Mouse (Mus musculus) midbrain, embryonic 10.5 days (tissue): Measurements from ENCODE around the gene Chn2. TPM values are rescaled to one million over a fixed set of nuclear protein-coding genes. Genes with fewer than 3 reads are reported as not detected.

Experiments used
- DNase-seq: peaks from one replicate; pipeline ENCODE4 v3.0.0-alpha.2; 2017; ENCODE audit warnings: low spot score
- H3K27ac ChIP-seq: fragments of 300-500 bp; sonication (generic); replicated peaks from 2 replicates; pipeline ENCODE4 v1.5.1; 2016; ENCODE audit warnings: mild to moderate bottlenecking
- H3K27me3 ChIP-seq: fragments of 300-500 bp; sonication (generic); 2 replicates; pipeline ENCODE4 v1.6.1; 2016; ENCODE audit warnings: low read depth, mild to moderate bottlenecking; ENCODE audit not compliant: poor library complexity, severe bottlenecking
- H3K36me3 ChIP-seq: fragments of 300-500 bp; sonication (generic); 2 replicates; pipeline ENCODE4 v1.6.1; 2016; ENCODE audit warnings: mild to moderate bottlenecking, moderate library complexity
- H3K4me1 ChIP-seq: fragments of 300-500 bp; sonication (generic); 2 replicates; pipeline ENCODE4 v1.6.1; 2016
- H3K4me3 ChIP-seq: fragments of 300-500 bp; sonication (generic); 2 replicates; pipeline ENCODE4 v1.5.1; 2016; ENCODE audit warnings: mild to moderate bottlenecking, moderate library complexity
- H3K9me3 ChIP-seq: fragments of 300-500 bp; sonication (generic); replicated peaks from 2 replicates; pipeline ENCODE4 v1.6.1; 2016; ENCODE audit warnings: mild to moderate bottlenecking
- WGBS: fragments of 180-500 bp; shearing (Covaris S2); methylation state at CpG from one replicate; pipeline ENCODE4 v1.1.7; 2016; 5-methylcytosine and 5-hydroxymethylcytosine counted together
- polyA plus RNA-seq: library from polyadenylated mRNA; unstranded; fragments of >200 nt; fragmentation: Nextera tagmentation; extraction: Ambion mirVana; gene quantifications from 2 replicates; pipeline ENCODE4 v1.2.1, GENCODE M21; 2016

The Chn2 gene
- polyA plus RNA-seq, 1 experiment from 2014 or later: 17.3 TPM

- Histone ChIP-seq H3K36me3 (no peaks in the 10 kb centered on the region), H3K4me3 (no peak overlapping the region), H3K27ac (no peak overlapping the region), H3K4me1 (peaks cover 46% of the 10 kb centered on the region), H3K27me3 (peaks cover 12% of the 10 kb centered on the region), H3K9me3 (no peaks in the 10 kb centered on the region)
- 74% methylated on average over 6 of the region's 6 CpGs for WGBS
- no peak for DNase-seq
Observed at GRCm38 (mm10) chr6:54254759-54255158, 215.4 kb downstream of the Chn2 start.

GRCm38 (mm10) chr6:54255321-54255720 is 216.0 kb downstream of the Chn2 start:
- H3K27ac ChIP-seq: no peak overlapping the region
- DNase-seq: no peak
- H3K9me3 ChIP-seq: no peaks in the 10 kb centered on the region
- H3K27me3 ChIP-seq: peaks cover 12% of the 10 kb centered on the region
- H3K4me3 ChIP-seq: no peak overlapping the region
- peaks cover 46% of the 10 kb centered on the region for H3K4me1 ChIP-seq
- WGBS: 62% methylated on average over 11 of the region's 11 CpGs
- no peaks in the 10 kb centered on the region for H3K36me3 ChIP-seq

- Histone ChIP-seq H3K27ac (0 out of 2 replicates have a peak overlapping the region, but pooled peaks have one; percentile 10), H3K27me3 (peaks cover 12% of the 10 kb centered on the region), H3K4me3 (no peak overlapping the region), H3K9me3 (no peaks in the 10 kb centered on the region), H3K4me1 (peaks cover 44% of the 10 kb centered on the region), H3K36me3 (no peaks in the 10 kb centered on the region)
- no peak for DNase-seq
- 77% methylated on average over 10 of the region's 10 CpGs for WGBS
Observed at GRCm38 (mm10) chr6:54256397-54256796, 217.0 kb downstream of the Chn2 start.

- no peak overlapping the region for H3K27ac ChIP-seq
- H3K9me3 ChIP-seq: no peaks in the 10 kb centered on the region
- H3K27me3 ChIP-seq: peaks cover 9% of the 10 kb centered on the region
- no peaks in the 10 kb centered on the region for H3K36me3 ChIP-seq
- WGBS: 85% methylated on average over 3 of the region's 3 CpGs
- no peak overlapping the region for H3K4me3 ChIP-seq
- peaks cover 36% of the 10 kb centered on the region for H3K4me1 ChIP-seq
- no peak for DNase-seq
Observed at GRCm38 (mm10) chr6:54257552-54257951, 218.2 kb downstream of the Chn2 start.

- H3K9me3 ChIP-seq: no peaks in the 10 kb centered on the region
- no peaks in the 10 kb centered on the region for H3K36me3 ChIP-seq
- H3K4me3 ChIP-seq: no peak overlapping the region
- H3K27me3 ChIP-seq: peaks cover 5% of the 10 kb centered on the region; the same call in 1 of the 2 replicates
- no peak for DNase-seq
- H3K27ac ChIP-seq: no peak overlapping the region
- peaks cover 35% of the 10 kb centered on the region for H3K4me1 ChIP-seq
- 84% methylated on average over 5 of the region's 5 CpGs for WGBS
Observed at GRCm38 (mm10) chr6:54258462-54258861, 219.1 kb downstream of the Chn2 start.

GRCm38 (mm10) chr6:54262732-54263131 is 223.4 kb downstream of the Chn2 start:
- Histone ChIP-seq H3K9me3 (no peaks in the 10 kb centered on the region), H3K4me1 (no peaks in the 10 kb centered on the region), H3K36me3 (no peaks in the 10 kb centered on the region), H3K27me3 (no peaks in the 10 kb centered on the region; the same call in 1 of the 2 replicates), H3K27ac (no peak overlapping the region), H3K4me3 (no peak overlapping the region)
- no peak for DNase-seq
- 66% methylated on average over 2 of the region's 2 CpGs for WGBS

- Histone ChIP-seq H3K27ac (no peak overlapping the region), H3K27me3 (no peaks in the 10 kb centered on the region; the same call in 1 of the 2 replicates), H3K4me3 (no peak overlapping the region), H3K4me1 (no peaks in the 10 kb centered on the region), H3K9me3 (no peaks in the 10 kb centered on the region), H3K36me3 (no peaks in the 10 kb centered on the region)
- no peak for DNase-seq
- WGBS: 93% methylated on average over 2 of the region's 2 CpGs
Observed at GRCm38 (mm10) chr6:54263890-54264289, 224.5 kb downstream of the Chn2 start.

- H3K4me1 ChIP-seq: peaks cover under 1% of the 10 kb centered on the region; the same call in 1 of the 2 replicates
- H3K27me3 ChIP-seq: peaks cover under 1% of the 10 kb centered on the region; the same call in 1 of the 2 replicates
- 93% methylated on average over 7 of the region's 7 CpGs for WGBS
- H3K9me3 ChIP-seq: no peaks in the 10 kb centered on the region
- no peak overlapping the region for H3K27ac ChIP-seq
- no peaks in the 10 kb centered on the region for H3K36me3 ChIP-seq
- DNase-seq: no peak
- no peak overlapping the region for H3K4me3 ChIP-seq
Observed at GRCm38 (mm10) chr6:54264537-54264936, 225.2 kb downstream of the Chn2 start.

- Histone ChIP-seq H3K9me3 (no peaks in the 10 kb centered on the region), H3K27me3 (peaks cover 8% of the 10 kb centered on the region; the same call in 1 of the 2 replicates), H3K36me3 (no peaks in the 10 kb centered on the region), H3K4me1 (peaks cover 6% of the 10 kb centered on the region; the same call in 1 of the 2 replicates), H3K27ac (no peak overlapping the region), H3K4me3 (no peak overlapping the region)
- DNase-seq: no peak
- 88% methylated on average over 6 of the region's 6 CpGs for WGBS
Observed at GRCm38 (mm10) chr6:54265384-54265783, 226.0 kb downstream of the Chn2 start.

GRCm38 (mm10) chr6:54272556-54273378 is 233.4 kb downstream of the Chn2 start:
- 65% methylated on average over 14 of the region's 14 CpGs for WGBS
- Histone ChIP-seq H3K27ac (peak overlapping the region; percentile 85), H3K27me3 (peaks cover 29% of the 10 kb centered on the region; the same call in 1 of the 2 replicates), H3K9me3 (0 out of 2 replicates have a peak, but pooled peaks cover 3% of the 10 kb centered on the region), H3K4me3 (peak overlapping the region; percentile 37), H3K36me3 (no peaks in the 10 kb centered on the region), H3K4me1 (peaks cover 69% of the 10 kb centered on the region)
- peak; percentile 51 for DNase-seq

GRCm38 (mm10) chr6:54273379-54273730 is 234.0 kb downstream of the Chn2 start:
- H3K27me3 ChIP-seq: peaks cover 29% of the 10 kb centered on the region; the same call in 1 of the 2 replicates
- H3K4me3 ChIP-seq: peak overlapping the region; percentile 37
- WGBS: 32% methylated on average over 6 of the region's 6 CpGs
- 0 out of 2 replicates have a peak, but pooled peaks cover 3% of the 10 kb centered on the region for H3K9me3 ChIP-seq
- peaks cover 75% of the 10 kb centered on the region for H3K4me1 ChIP-seq
- H3K36me3 ChIP-seq: no peaks in the 10 kb centered on the region
- H3K27ac ChIP-seq: peak overlapping the region; percentile 85
- DNase-seq: peak; percentile 35

- H3K27me3 ChIP-seq: 0 out of 2 replicates have a peak, but pooled peaks cover 6% of the 10 kb centered on the region
- no peak for DNase-seq
- peaks cover 67% of the 10 kb centered on the region for H3K4me1 ChIP-seq
- 88% methylated on average over 4 of the region's 4 CpGs for WGBS
- no peak overlapping the region for H3K4me3 ChIP-seq
- 0 out of 2 replicates have a peak, but pooled peaks cover 3% of the 10 kb centered on the region for H3K9me3 ChIP-seq
- H3K36me3 ChIP-seq: no peaks in the 10 kb centered on the region
- H3K27ac ChIP-seq: peak overlapping the region; percentile 50
Observed at GRCm38 (mm10) chr6:54277234-54277633, 237.9 kb downstream of the Chn2 start.

GRCm38 (mm10) chr6:54277828-54278227 is 238.5 kb downstream of the Chn2 start:
- peak overlapping the region; percentile 50; the same call in 1 of the 2 replicates for H3K27ac ChIP-seq
- H3K36me3 ChIP-seq: no peaks in the 10 kb centered on the region
- WGBS: 24% methylated on average over 5 of the region's 5 CpGs
- DNase-seq: peak; percentile 28
- peaks cover 62% of the 10 kb centered on the region for H3K4me1 ChIP-seq
- H3K4me3 ChIP-seq: no peak overlapping the region
- H3K27me3 ChIP-seq: 0 out of 2 replicates have a peak, but pooled peaks cover 6% of the 10 kb centered on the region
- H3K9me3 ChIP-seq: 0 out of 2 replicates have a peak, but pooled peaks cover 3% of the 10 kb centered on the region
